Mouse (Mus musculus) heart, adult 8-10 months (tissue): ENCODE data around the gene Galnt18. TPM values are rescaled to one million over a fixed set of nuclear protein-coding genes. Genes with fewer than 3 reads are reported as not detected.

ENCODE experiments used
- DNase-seq: peaks from one replicate; pipeline ENCODE4 v3.0.0; 2022; ENCODE audit warnings: low spot score
- microRNA-seq: library from miRNA; unstranded; fragments of <30 nt; microRNA quantifications from one replicate; pipeline ENCODE4 v1.2.0, GENCODE M21; 2022
- total RNA-seq, 4 experiments: library from RNA; stranded (reverse); gene quantifications; 2 replicates each; pipeline ENCODE4 v1.2.4; 2022

The Galnt18 gene
- total RNA-seq, 4 experiments from 2014 or later = 7.4 to 10.8 (median 9.5) TPM

- no peak for DNase-seq
Observed at GRCm38 (mm10) chr7:111486811-111487333, 292.9 kb downstream of the Galnt18 start.

GRCm38 (mm10) chr7:111483896-111484295, 295.9 kb downstream of the Galnt18 start:
- DNase-seq = no peak

- DNase-seq = no peak
Observed at GRCm38 (mm10) chr7:111483321-111483720, 296.5 kb downstream of the Galnt18 start.

- DNase-seq = no peak
Observed at GRCm38 (mm10) chr7:111467715-111468114, 312.1 kb downstream of the Galnt18 start.

- no peak for DNase-seq
Observed at GRCm38 (mm10) chr7:111466720-111467119, 313.1 kb downstream of the Galnt18 start.

- DNase-seq = no peak
Observed at GRCm38 (mm10) chr7:111466121-111466520, 313.7 kb downstream of the Galnt18 start.

- no peak for DNase-seq
Observed at GRCm38 (mm10) chr7:111459716-111460115, 320.1 kb downstream of the Galnt18 start.

- no peak for DNase-seq
Observed at GRCm38 (mm10) chr7:111456007-111456406, 323.8 kb downstream of the Galnt18 start.

GRCm38 (mm10) chr7:111455541-111455940, 324.2 kb downstream of the Galnt18 start:
- no peak for DNase-seq

GRCm38 (mm10) chr7:111452000-111452399, 327.8 kb downstream of the Galnt18 start:
- DNase-seq = no peak

GRCm38 (mm10) chr7:111450286-111451095, 329.3 kb downstream of the Galnt18 start:
- DNase-seq = no peak

GRCm38 (mm10) chr7:111433173-111433572, 346.6 kb downstream of the Galnt18 start:
- no peak for DNase-seq

GRCm38 (mm10) chr7:111427392-111427791, 352.4 kb downstream of the Galnt18 start:
- DNase-seq = no peak

Small RNA genes lying within 50 kb of the gene (microRNA-seq; reads per million reads assigned to microRNA genes)
- not detected for gene Gm25787

Other genes starting within 250 kb of the Galnt18 start
- 10 to 100 TPM; 82.4 to 97.0 (median 88.2) TPM for gene Usp47, start 243.5 kb upstream of the Galnt18 start, total RNA-seq